Mouse (Mus musculus): ENCODE measurements at regions not wholly inside any gene's neighbourhood (a gene's known extent, or its start where the extent isn't known, plus 50 kb on each side); places are given as distances from the start of the nearest gene placed in this dataset.

- no peak for DNase-seq (ENCODE audit: low spot score in 2 of 2)
These were observed 137.1 kb downstream of the Sh3bp4 start for GRCm38 (mm10) chr1:89207306-89207705.

GRCm38 (mm10) chr1:89211116-89211515 is 140.9 kb downstream of the Sh3bp4 start:
- DNase-seq (ENCODE audit: low spot score in 2 of 2) = no peak

GRCm38 (mm10) chr1:89228426-89228825 is 158.2 kb downstream of the Sh3bp4 start:
- no peak for DNase-seq (ENCODE audit: low spot score in 2 of 2)

- DNase-seq (ENCODE audit: low spot score in 2 of 2) = peak; percentile 24 to 44
These were observed 161.5 kb downstream of the Sh3bp4 start for GRCm38 (mm10) chr1:89231756-89232155.

- no peak for DNase-seq (ENCODE audit: low spot score in 2 of 2)
These were observed 162.2 kb downstream of the Sh3bp4 start for GRCm38 (mm10) chr1:89232391-89232790.

GRCm38 (mm10) chr1:89234895-89235294 is 164.7 kb downstream of the Sh3bp4 start:
- no peak for DNase-seq (ENCODE audit: low spot score in 2 of 2)

GRCm38 (mm10) chr1:89235296-89235695 is 165.1 kb downstream of the Sh3bp4 start:
- peak in 1 of 2 experiments; percentile 8 for DNase-seq (ENCODE audit: low spot score in 2 of 2)

- DNase-seq (ENCODE audit: low spot score in 2 of 2) = no peak
These were observed 167.5 kb downstream of the Sh3bp4 start for GRCm38 (mm10) chr1:89237696-89238095.

- DNase-seq (ENCODE audit: low spot score in 2 of 2) = no peak
These were observed 174.4 kb downstream of the Sh3bp4 start for GRCm38 (mm10) chr1:89244598-89244997.

GRCm38 (mm10) chr1:89245202-89246003 is 175.2 kb downstream of the Sh3bp4 start:
- DNase-seq (ENCODE audit: low spot score in 2 of 2) = no peak

- DNase-seq (ENCODE audit: low spot score in 2 of 2) = no peak
These were observed 181.5 kb downstream of the Sh3bp4 start for GRCm38 (mm10) chr1:89251753-89252152.

GRCm38 (mm10) chr1:89252528-89252927 is 182.3 kb downstream of the Sh3bp4 start:
- no peak for DNase-seq (ENCODE audit: low spot score in 2 of 2)

GRCm38 (mm10) chr1:89257945-89258344 is 187.7 kb downstream of the Sh3bp4 start:
- DNase-seq (ENCODE audit: low spot score in 2 of 2) = no peak

GRCm38 (mm10) chr1:89265771-89266170 is 188.8 kb upstream of the Agap1 start:
- DNase-seq (ENCODE audit: low spot score in 2 of 2) = no peak

- no peak for DNase-seq (ENCODE audit: low spot score in 2 of 2)
These were observed 185.8 kb upstream of the Agap1 start for GRCm38 (mm10) chr1:89268806-89269205.

- DNase-seq (ENCODE audit: low spot score in 2 of 2) = no peak
These were observed 182.9 kb upstream of the Agap1 start for GRCm38 (mm10) chr1:89271743-89272142.

- DNase-seq (ENCODE audit: low spot score in 2 of 2) = no peak
These were observed 181.6 kb upstream of the Agap1 start for GRCm38 (mm10) chr1:89273021-89273420.

GRCm38 (mm10) chr1:89273786-89274362 is 180.7 kb upstream of the Agap1 start:
- no peak for DNase-seq (ENCODE audit: low spot score in 2 of 2)

GRCm38 (mm10) chr1:89279382-89279781 is 175.2 kb upstream of the Agap1 start:
- no peak for DNase-seq (ENCODE audit: low spot score in 2 of 2)

- no peak for DNase-seq (ENCODE audit: low spot score in 2 of 2)
These were observed 173.4 kb upstream of the Agap1 start for GRCm38 (mm10) chr1:89281107-89281655.

- DNase-seq (ENCODE audit: low spot score in 2 of 2) = no peak
These were observed 169.6 kb upstream of the Agap1 start for GRCm38 (mm10) chr1:89285041-89285440.

GRCm38 (mm10) chr1:89287136-89287795 is 167.3 kb upstream of the Agap1 start:
- no peak for DNase-seq (ENCODE audit: low spot score in 2 of 2)
